ENCODE assay signal across 8 mouse cellular contexts in the genomic region with DNA sequence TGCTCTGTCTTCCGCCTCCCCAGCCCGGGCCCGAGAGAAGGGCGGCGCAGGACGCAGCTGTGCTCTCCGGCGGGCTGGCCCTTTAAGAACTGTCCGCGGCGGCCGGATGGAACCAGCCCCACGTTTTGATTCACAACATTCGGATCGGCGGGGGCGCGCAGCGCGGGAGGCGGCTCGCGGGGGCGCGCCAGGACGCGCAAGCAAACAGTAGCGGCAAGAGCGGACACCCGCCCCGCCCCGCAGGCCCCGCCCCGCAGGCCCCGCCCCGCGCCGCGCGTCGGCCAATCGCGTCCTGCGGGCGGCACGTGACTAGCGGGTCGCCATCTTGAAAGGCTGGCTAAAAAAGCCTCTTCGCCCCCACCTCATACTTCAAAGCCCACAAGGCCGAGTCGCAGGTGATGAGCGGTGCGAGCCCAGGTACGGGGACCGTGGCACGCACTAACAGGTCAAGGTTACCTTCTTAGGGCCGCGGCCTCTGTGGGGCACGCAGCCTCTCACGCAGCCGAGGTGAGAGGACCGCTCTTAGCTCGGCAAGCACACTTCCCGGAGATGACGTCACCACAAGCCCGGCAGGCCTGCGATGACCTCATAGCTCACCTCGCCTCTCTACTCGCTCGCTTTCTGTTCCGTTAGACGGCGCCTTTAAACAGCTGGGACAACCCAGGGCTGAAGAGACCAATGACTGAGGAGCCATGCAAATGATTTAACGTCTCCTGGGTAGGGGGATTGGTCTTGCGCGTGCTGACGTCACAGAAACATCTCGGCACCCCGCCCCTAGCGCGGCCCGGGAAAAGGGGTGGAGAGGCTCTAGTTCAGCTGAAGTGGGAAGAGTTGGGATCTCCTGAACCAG. TPM values are rescaled to one million over a fixed set of nuclear protein-coding genes. Genes with fewer than 3 reads are reported as not detected.
DNase-seq lines count a peak whose midpoint lies in the region; ATAC-seq and TF ChIP-seq lines count a peak whose summit lies in the region.

No protein-coding gene starts in this region.

- intact Hi-C loops in gastrocnemius, adult 2 months (cut with DNase I): loop anchor here (5.0 kb wide), 1 partner anchor 65 kb away; a partner anchor contains a TSS

- H3K27me3 ChIP-seq in hindbrain, postnatal 0 days (ENCODE audit: insufficient read depth, low read length): no peaks in the 10 kb centered on the region
- H3K27me3 ChIP-seq in megakaryocyte, embryonic 14.5 days (replicated peaks): no peaks in the 10 kb centered on the region

- H3K4me3 ChIP-seq in gastrocnemius, adult 2 months: peak overlapping the region; percentile 94
- peak overlapping the region; percentile 99 for H3K4me3 ChIP-seq in hindbrain, postnatal 0 days (ENCODE audit: low read length)
- peak overlapping the region; percentile 100 for H3K4me3 ChIP-seq in megakaryocyte, embryonic 14.5 days (replicated peaks)

- no peaks in the 10 kb centered on the region for H3K9me3 ChIP-seq in hindbrain, postnatal 0 days (ENCODE audit: low read length)
- H3K9me3 ChIP-seq in megakaryocyte, embryonic 14.5 days: no peaks in the 10 kb centered on the region

- no peak for TF ChIP-seq CTCF in gastrocnemius, adult 2 months (IDR thresholded peaks at IDR 0.05)
- TF ChIP-seq CTCF in hindbrain, postnatal 0 days (IDR thresholded peaks at IDR 0.05; ENCODE audit: low read depth): no peak

- peaks cover 34% of the 10 kb centered on the region for H3K4me1 ChIP-seq in hindbrain, postnatal 0 days (ENCODE audit: insufficient read depth, low read length)
- H3K4me1 ChIP-seq in megakaryocyte, embryonic 14.5 days: peaks cover 85% of the 10 kb centered on the region

- H3K27ac ChIP-seq in gastrocnemius, adult 2 months: peak overlapping the region; percentile 100
- peak overlapping the region; percentile 99 for H3K27ac ChIP-seq in hindbrain, postnatal 0 days

- peak; percentile 98 for DNase-seq in ZHBTc4 (ENCODE audit: low read depth, low spot score)
- peak; percentile 98 for DNase-seq in gastrocnemius, adult 2 months
- peak; percentile 98 for DNase-seq in hindbrain, postnatal 0 days (ENCODE audit: low spot score)
- DNase-seq in left cerebral cortex, adult 8-10 months (ENCODE audit: low spot score in 2 of 2): peak; percentile 97
- DNase-seq in right cerebral cortex, postnatal 10 days (ENCODE audit: low spot score in 2 of 2): peak; percentile 98
- peak; percentile 96 for DNase-seq in urinary bladder, postnatal 25 days (ENCODE audit: low spot score)

- H3K4me2 ChIP-seq in hindbrain, postnatal 0 days (ENCODE audit: low read depth, low read length): peak overlapping the region; percentile 69

- ATAC-seq in common myeloid progenitor, adult 5-6 weeks (replicated peaks; ENCODE audit: low read depth, poor library complexity, severe bottlenecking): peak; percentile 74
- ATAC-seq in hindbrain, postnatal 0 days: peak; percentile 91

- H3K9ac ChIP-seq in hindbrain, postnatal 0 days (replicated peaks; ENCODE audit: low read length): peak overlapping the region; percentile 97

- H3K36me3 ChIP-seq in hindbrain, postnatal 0 days (ENCODE audit: insufficient read depth, low read length): peaks cover 17% of the 10 kb centered on the region
- H3K36me3 ChIP-seq in megakaryocyte, embryonic 14.5 days (replicated peaks; ENCODE audit: low read length): peaks cover 39% of the 10 kb centered on the region

- 2% methylated on average over 79 of the region's 82 CpGs for WGBS in hindbrain, postnatal 0 days

RNA-seq across cellular contexts. Expression of a gene that starts 5.9 kb away (rescaled TPM):
- 25.4 and 27.6 TPM in 2 replicates for total RNA-seq in common myeloid progenitor, adult 5-6 weeks (2017)
- total RNA-seq in gastrocnemius, adult 2 months (2021): 10 to 100 TPM; 23.3 to 34.1 TPM
- total RNA-seq in hindbrain, postnatal 0 days (2014; rRNA removed): 73.1 and 74.8 TPM in 2 replicates
- 48.8 and 60.1 TPM in 2 replicates for polyA plus RNA-seq in hindbrain, postnatal 0 days (2015; fragmentation: Nextera tagmentation; extraction: Ambion mirVana)
- total RNA-seq in left cerebral cortex, adult 8-10 months (2022): 100 to 1,000 TPM; 141 to 159 (median 144) TPM
- polyA plus RNA-seq in megakaryocyte, embryonic 14.5 days (2012; ENCODE audit: insufficient read depth, low replicate concordance): 132 and 507 TPM in 2 replicates

RNA-seq across cellular contexts. Expression of a gene that starts 13.5 kb away (rescaled TPM):
- not detected in 2 replicates for total RNA-seq in common myeloid progenitor, adult 5-6 weeks (2017)
- not detected for total RNA-seq in gastrocnemius, adult 2 months (2021)
- total RNA-seq in hindbrain, postnatal 0 days (2014; rRNA removed): 0.22 and 0.37 TPM in 2 replicates
- polyA plus RNA-seq in hindbrain, postnatal 0 days (2015; fragmentation: Nextera tagmentation; extraction: Ambion mirVana): 0.35 and 0.41 TPM in 2 replicates
- total RNA-seq in left cerebral cortex, adult 8-10 months (2022): under 1 TPM; 0.13 to 0.35 (median 0.25) TPM
- polyA plus RNA-seq in megakaryocyte, embryonic 14.5 days (2012; ENCODE audit: insufficient read depth, low replicate concordance): not detected in 2 replicates

Comparison
In these comparisons a context has a peak if more than half of its experiments do, and no peak if none do; other contexts are left out.
1. Peak in every context shown above with its lines: DNase-seq, ATAC-seq, H3K4me3 ChIP-seq and H3K27ac ChIP-seq.